Mouse (Mus musculus): ENCODE data around the gene Gm49486. TPM values are rescaled to one million over a fixed set of nuclear protein-coding genes. Genes with fewer than 3 reads are reported as not detected.

Gm49486 gene
- polyA plus RNA-seq, 1 experiment from 2014 or later = 0.64 TPM

- Histone ChIP-seq H3K4me3 (ENCODE audit: low read depth, low read length) (no peak overlapping the region), H3K4me1 (ENCODE audit: control insufficient read depth, insufficient read depth, low read length) (peaks cover 9% of the 10 kb centered on the region), H3K27ac (ENCODE audit: low read depth, low read length) (no peak overlapping the region), H3K4me2 (no peak overlapping the region), H3K36me3 (ENCODE audit: control insufficient read depth, insufficient read depth, low read length) (no peaks in the 10 kb centered on the region), H3K27me3 (ENCODE audit: control insufficient read depth, insufficient read depth, low read length) (peaks cover 67% of the 10 kb centered on the region), H3K9me3 (replicated peaks; ENCODE audit: control insufficient read depth, low read length) (no peaks in the 10 kb centered on the region), H3K9ac (ENCODE audit: low read depth, low read length) (no peak overlapping the region)
- WGBS (ENCODE audit: insufficient replicate concordance) = 25% methylated on average over 17 of the region's 17 CpGs
- ATAC-seq (replicated peaks; ENCODE audit: insufficient number of reproducible peaks, low FRiP score, low TSS enrichment) = no peak
Observed at GRCm38 (mm10) chr15:79258521-79258920, 29.3 kb downstream of the Gm49486 start.

DNA sequence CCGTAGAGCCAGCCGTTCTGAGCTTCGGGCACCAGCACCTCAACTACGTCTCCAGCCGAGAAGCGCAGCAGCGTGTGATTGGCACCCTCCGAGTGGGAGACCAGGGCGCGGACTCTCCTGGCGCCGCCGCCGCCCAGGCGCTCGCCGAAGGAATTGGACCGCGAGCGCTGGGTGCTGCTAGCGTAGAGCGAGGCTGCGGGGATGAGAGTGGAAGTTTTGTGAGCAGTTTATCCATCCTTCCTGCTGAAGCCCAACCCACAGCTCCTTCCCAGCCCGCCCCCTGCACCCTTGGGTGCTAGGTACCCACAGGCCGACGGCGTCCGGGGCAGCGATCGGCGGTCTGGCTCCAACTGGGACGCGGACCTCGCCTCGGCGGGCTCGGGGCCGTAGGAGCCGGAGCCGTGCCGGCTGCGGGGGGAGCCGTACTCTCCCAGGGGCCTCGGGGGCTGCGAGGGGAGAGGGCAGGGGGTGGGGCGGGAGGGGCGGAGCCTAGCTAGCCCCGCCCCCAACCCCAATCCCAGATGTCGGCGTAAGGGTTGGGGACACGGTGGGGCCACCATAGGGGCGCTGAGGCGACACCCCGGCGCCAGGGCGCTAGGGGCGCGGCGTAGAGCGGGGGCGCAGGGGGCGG is 32.0 kb downstream of the Gm49486 start:
- peak; percentile 47 for ATAC-seq (replicated peaks; ENCODE audit: insufficient number of reproducible peaks, low FRiP score, low TSS enrichment)
- Histone ChIP-seq H3K4me2 (peak overlapping the region; percentile 99), H3K9me3 (replicated peaks; ENCODE audit: control insufficient read depth, low read length) (no peaks in the 10 kb centered on the region), H3K36me3 (ENCODE audit: control insufficient read depth, insufficient read depth, low read length) (no peaks in the 10 kb centered on the region), H3K27me3 (ENCODE audit: control insufficient read depth, insufficient read depth, low read length) (peaks cover 56% of the 10 kb centered on the region), H3K27ac (ENCODE audit: low read depth, low read length) (peak overlapping the region; percentile 54), H3K4me1 (ENCODE audit: control insufficient read depth, insufficient read depth, low read length) (peaks cover 9% of the 10 kb centered on the region), H3K4me3 (ENCODE audit: low read depth, low read length) (peak overlapping the region; percentile 63), H3K9ac (ENCODE audit: low read depth, low read length) (peak overlapping the region; percentile 69)
- WGBS (ENCODE audit: insufficient replicate concordance) = 2% methylated on average over 43 of the region's 62 CpGs

DNA sequence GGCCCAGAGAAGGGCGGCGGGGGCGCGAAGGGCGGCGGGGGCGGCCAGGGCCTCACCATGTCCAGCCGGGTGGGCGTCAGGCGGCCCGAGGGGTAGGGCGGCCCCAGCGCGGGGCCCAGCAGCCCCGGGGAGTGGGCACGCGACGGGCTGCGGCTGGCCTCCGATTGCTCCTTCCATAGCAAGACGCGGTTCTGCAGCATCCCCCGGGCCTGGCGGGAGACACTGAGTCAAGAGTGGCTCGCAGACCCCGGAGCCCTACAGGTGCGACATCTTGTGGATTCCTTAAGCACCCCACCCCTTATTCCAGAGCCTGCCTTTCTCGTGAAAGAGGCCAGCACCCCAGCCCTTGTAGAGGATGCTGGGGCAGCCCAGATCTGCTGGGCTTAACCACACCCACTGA is 32.6 kb downstream of the Gm49486 start:
- under 1% methylated on average over 19 of the region's 28 CpGs for WGBS (ENCODE audit: insufficient replicate concordance)
- Histone ChIP-seq H3K9ac (ENCODE audit: low read depth, low read length) (peak overlapping the region; percentile 69), H3K27me3 (ENCODE audit: control insufficient read depth, insufficient read depth, low read length) (peaks cover 56% of the 10 kb centered on the region), H3K9me3 (replicated peaks; ENCODE audit: control insufficient read depth, low read length) (no peaks in the 10 kb centered on the region), H3K36me3 (ENCODE audit: control insufficient read depth, insufficient read depth, low read length) (no peaks in the 10 kb centered on the region), H3K4me3 (ENCODE audit: low read depth, low read length) (peak overlapping the region; percentile 63), H3K4me2 (peak overlapping the region; percentile 99), H3K4me1 (ENCODE audit: control insufficient read depth, insufficient read depth, low read length) (peaks cover 9% of the 10 kb centered on the region), H3K27ac (ENCODE audit: low read depth, low read length) (peak overlapping the region; percentile 54)
- ATAC-seq (replicated peaks; ENCODE audit: insufficient number of reproducible peaks, low FRiP score, low TSS enrichment) = no peak

GRCm38 (mm10) chr15:79262375-79262774 is 33.2 kb downstream of the Gm49486 start:
- 20% methylated on average over 13 of the region's 13 CpGs for WGBS (ENCODE audit: insufficient replicate concordance)
- ATAC-seq (replicated peaks; ENCODE audit: insufficient number of reproducible peaks, low FRiP score, low TSS enrichment) = no peak
- H3K9ac ChIP-seq (ENCODE audit: low read depth, low read length) = no peak overlapping the region
- peak overlapping the region; percentile 54 for H3K27ac ChIP-seq (ENCODE audit: low read depth, low read length)
- peaks cover 56% of the 10 kb centered on the region for H3K27me3 ChIP-seq (ENCODE audit: control insufficient read depth, insufficient read depth, low read length)
- peak overlapping the region; percentile 99 for H3K4me2 ChIP-seq
- peak overlapping the region; percentile 63; the same call in 1 of the 2 replicates for H3K4me3 ChIP-seq (ENCODE audit: low read depth, low read length)
- no peaks in the 10 kb centered on the region for H3K36me3 ChIP-seq (ENCODE audit: control insufficient read depth, insufficient read depth, low read length)
- no peaks in the 10 kb centered on the region for H3K9me3 ChIP-seq (replicated peaks; ENCODE audit: control insufficient read depth, low read length)
- peaks cover 9% of the 10 kb centered on the region for H3K4me1 ChIP-seq (ENCODE audit: control insufficient read depth, insufficient read depth, low read length)

GRCm38 (mm10) chr15:79262786-79263309 is 33.7 kb downstream of the Gm49486 start:
- peak overlapping the region; percentile 54; the same call in 1 of the 2 replicates for H3K27ac ChIP-seq (ENCODE audit: low read depth, low read length)
- peaks cover 9% of the 10 kb centered on the region for H3K4me1 ChIP-seq (ENCODE audit: control insufficient read depth, insufficient read depth, low read length)
- H3K27me3 ChIP-seq (ENCODE audit: control insufficient read depth, insufficient read depth, low read length) = peaks cover 56% of the 10 kb centered on the region
- H3K9me3 ChIP-seq (replicated peaks; ENCODE audit: control insufficient read depth, low read length) = no peaks in the 10 kb centered on the region
- WGBS (ENCODE audit: insufficient replicate concordance) = 79% methylated on average over 3 of the region's 3 CpGs
- no peaks in the 10 kb centered on the region for H3K36me3 ChIP-seq (ENCODE audit: control insufficient read depth, insufficient read depth, low read length)
- no peak overlapping the region for H3K4me3 ChIP-seq (ENCODE audit: low read depth, low read length)
- no peak for ATAC-seq (replicated peaks; ENCODE audit: insufficient number of reproducible peaks, low FRiP score, low TSS enrichment)
- H3K9ac ChIP-seq (ENCODE audit: low read depth, low read length) = no peak overlapping the region
- H3K4me2 ChIP-seq = peak overlapping the region; percentile 99

GRCm38 (mm10) chr15:79263726-79264125 is 34.5 kb downstream of the Gm49486 start:
- peaks cover 9% of the 10 kb centered on the region for H3K4me1 ChIP-seq (ENCODE audit: control insufficient read depth, insufficient read depth, low read length)
- no peaks in the 10 kb centered on the region for H3K36me3 ChIP-seq (ENCODE audit: control insufficient read depth, insufficient read depth, low read length)
- H3K4me3 ChIP-seq (ENCODE audit: low read depth, low read length) = no peak overlapping the region
- no peaks in the 10 kb centered on the region for H3K9me3 ChIP-seq (replicated peaks; ENCODE audit: control insufficient read depth, low read length)
- ATAC-seq (replicated peaks; ENCODE audit: insufficient number of reproducible peaks, low FRiP score, low TSS enrichment) = no peak
- H3K4me2 ChIP-seq = no peak overlapping the region
- H3K9ac ChIP-seq (ENCODE audit: low read depth, low read length) = no peak overlapping the region
- WGBS (ENCODE audit: insufficient replicate concordance) = 86% methylated on average over 6 of the region's 6 CpGs
- H3K27me3 ChIP-seq (ENCODE audit: control insufficient read depth, insufficient read depth, low read length) = peaks cover 50% of the 10 kb centered on the region
- no peak overlapping the region for H3K27ac ChIP-seq (ENCODE audit: low read depth, low read length)

DNA sequence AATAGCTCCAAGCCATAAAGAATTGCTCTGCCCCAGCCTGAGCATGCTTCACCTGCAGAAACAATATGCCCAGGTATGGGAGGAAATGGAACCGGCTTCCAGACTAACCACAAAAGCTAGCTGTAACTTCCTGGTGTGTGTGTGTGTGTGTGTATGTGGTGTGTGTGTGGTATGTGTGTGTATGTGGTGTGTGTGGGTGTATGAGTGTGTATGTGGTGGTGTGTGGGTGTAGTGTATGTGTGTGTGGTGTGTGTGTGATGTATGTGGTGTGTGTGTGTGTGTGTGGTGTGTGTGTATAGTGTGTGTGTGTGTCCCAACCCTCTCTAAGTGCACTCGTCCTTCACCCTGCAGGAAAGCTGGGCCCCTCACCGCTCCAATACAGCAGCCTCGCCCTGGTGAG is 36.2 kb downstream of the Gm49486 start:
- Histone ChIP-seq H3K36me3 (ENCODE audit: control insufficient read depth, insufficient read depth, low read length) (no peaks in the 10 kb centered on the region), H3K4me3 (ENCODE audit: low read depth, low read length) (no peak overlapping the region), H3K4me2 (no peak overlapping the region), H3K9ac (ENCODE audit: low read depth, low read length) (no peak overlapping the region), H3K4me1 (ENCODE audit: control insufficient read depth, insufficient read depth, low read length) (peaks cover 9% of the 10 kb centered on the region), H3K27ac (ENCODE audit: low read depth, low read length) (no peak overlapping the region), H3K27me3 (ENCODE audit: control insufficient read depth, insufficient read depth, low read length) (peaks cover 35% of the 10 kb centered on the region), H3K9me3 (replicated peaks; ENCODE audit: control insufficient read depth, low read length) (no peaks in the 10 kb centered on the region)
- WGBS (ENCODE audit: insufficient replicate concordance) = 71% methylated on average over 4 of the region's 4 CpGs
- no peak for ATAC-seq (replicated peaks; ENCODE audit: insufficient number of reproducible peaks, low FRiP score, low TSS enrichment)

DNA sequence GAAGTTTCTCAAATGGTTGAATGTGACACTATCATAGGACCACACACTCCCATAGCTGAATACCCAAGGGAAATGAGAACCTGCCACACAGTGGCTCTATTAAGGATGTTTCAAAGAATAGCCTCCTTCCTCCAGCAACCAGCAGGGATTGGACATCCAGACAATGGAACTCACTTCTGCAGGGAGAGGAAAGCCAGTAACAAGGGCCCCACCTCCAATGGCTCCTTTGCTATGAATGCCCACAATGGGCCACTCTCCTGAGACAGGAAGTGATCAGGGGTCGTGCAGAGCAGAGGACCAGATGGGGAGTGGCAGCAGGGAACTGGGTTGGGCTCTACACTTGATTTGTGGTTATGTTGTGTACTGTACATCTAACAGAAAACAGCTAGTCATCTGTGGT is 39.3 kb downstream of the Gm49486 start:
- ATAC-seq (replicated peaks; ENCODE audit: insufficient number of reproducible peaks, low FRiP score, low TSS enrichment) = no peak
- no peak overlapping the region for H3K9ac ChIP-seq (ENCODE audit: low read depth, low read length)
- 47% methylated on average over 1 of the region's 1 CpGs for whole genome bisulfite sequencing (ENCODE audit: insufficient replicate concordance)
- H3K9me3 ChIP-seq (replicated peaks; ENCODE audit: control insufficient read depth, low read length) = no peaks in the 10 kb centered on the region
- no peak overlapping the region for H3K4me2 ChIP-seq
- H3K27me3 ChIP-seq (ENCODE audit: control insufficient read depth, insufficient read depth, low read length) = peaks cover 12% of the 10 kb centered on the region
- H3K4me3 ChIP-seq (ENCODE audit: low read depth, low read length) = no peak overlapping the region
- H3K4me1 ChIP-seq (ENCODE audit: control insufficient read depth, insufficient read depth, low read length) = peaks cover 8% of the 10 kb centered on the region
- no peak overlapping the region for H3K27ac ChIP-seq (ENCODE audit: low read depth, low read length)
- no peaks in the 10 kb centered on the region for H3K36me3 ChIP-seq (ENCODE audit: control insufficient read depth, insufficient read depth, low read length)

Measured in heart, embryonic 11.5 days (tissue).